Mouse (Mus musculus): ENCODE measurements around the gene Dlgap4.

The Dlgap4 gene

GRCm38 (mm10) chr2:156716683-156717082 lies 103.2 kb downstream of the Dlgap4 start:
- 53% methylated on average over 6 of the region's 6 CpGs for WGBS

- 20% methylated on average over 17 of the region's 17 CpGs for WGBS
These were observed 104.1 kb downstream of the Dlgap4 start for GRCm38 (mm10) chr2:156717320-156718281.

DNA sequence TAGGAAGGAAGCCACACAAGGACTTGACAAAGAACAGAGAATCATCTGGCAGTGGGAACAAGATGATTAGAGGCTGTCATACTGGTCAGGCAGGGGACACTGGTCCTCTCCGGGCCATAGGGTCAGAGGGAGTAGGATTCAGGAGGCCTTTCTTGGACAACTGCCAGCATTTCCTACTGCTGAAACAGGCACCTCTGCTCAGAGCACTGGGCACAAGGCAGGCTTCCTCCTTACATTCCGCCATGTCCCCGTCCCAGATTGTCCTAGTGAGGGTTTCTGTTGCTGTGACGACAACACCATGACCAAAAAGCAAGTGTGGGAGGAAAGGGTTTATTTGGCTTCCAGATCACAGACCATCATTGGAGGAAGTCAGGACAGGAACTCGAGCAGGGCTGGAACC lies 105.3 kb downstream of the Dlgap4 start:
- 55% methylated on average over 5 of the region's 5 CpGs for WGBS

- 82% methylated on average over 8 of the region's 8 CpGs for WGBS
These were observed 106.2 kb downstream of the Dlgap4 start for GRCm38 (mm10) chr2:156719549-156720312.

- WGBS, result under 1% methylated on average over 10 of the region's 10 CpGs
These were observed 106.8 kb downstream of the Dlgap4 start for GRCm38 (mm10) chr2:156720313-156720674.

DNA sequence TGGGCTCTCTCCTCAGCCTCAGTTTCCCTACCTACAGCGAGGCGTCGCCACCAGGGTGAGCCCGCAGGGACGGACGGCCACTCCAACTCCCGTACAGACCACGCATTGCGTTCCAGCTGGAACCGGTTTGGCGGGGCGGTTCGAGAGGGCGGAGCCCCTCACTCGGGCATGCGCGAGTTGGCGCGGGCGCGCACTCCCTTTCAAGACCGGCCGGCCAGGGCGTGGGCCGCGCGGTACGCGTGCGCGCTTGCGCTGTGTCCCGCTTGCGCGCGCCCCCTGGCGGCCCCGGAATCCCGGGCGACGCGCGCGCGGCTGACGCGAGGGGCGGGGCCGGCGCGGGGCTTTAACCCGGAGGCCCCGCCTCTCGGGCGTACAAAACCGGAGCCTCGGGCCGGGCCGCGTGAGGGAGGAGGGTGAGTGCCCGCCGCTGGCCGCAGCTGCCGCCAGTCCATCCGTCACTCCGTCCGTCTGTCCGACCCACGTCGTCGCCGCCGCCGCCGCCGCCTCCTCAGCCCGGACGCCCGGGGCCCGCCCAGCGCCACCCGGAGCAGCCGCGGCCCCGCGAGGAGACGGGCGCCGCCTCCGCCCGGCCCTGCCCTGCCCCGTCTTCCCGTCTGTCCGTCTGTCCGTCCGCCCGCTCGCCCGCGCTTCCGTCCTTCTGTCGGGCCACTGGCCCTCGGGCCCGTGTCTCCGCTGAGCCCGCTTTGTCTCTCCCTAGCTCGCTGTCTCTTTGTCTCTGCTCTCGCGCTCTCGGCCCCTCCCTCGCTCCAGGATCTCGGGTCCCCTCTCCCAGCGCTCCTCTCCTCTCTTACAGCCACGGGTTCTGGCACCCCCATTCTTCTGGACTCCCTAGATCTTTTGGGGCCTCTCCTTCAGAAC lies 107.4 kb downstream of the Dlgap4 start:
- WGBS, result under 1% methylated on average over 113 of the region's 114 CpGs

GRCm38 (mm10) chr2:156721554-156722070 lies 108.1 kb downstream of the Dlgap4 start:
- WGBS, result under 1% methylated on average over 17 of the region's 17 CpGs

- WGBS, result under 1% methylated on average over 15 of the region's 15 CpGs
These were observed 108.6 kb downstream of the Dlgap4 start for GRCm38 (mm10) chr2:156722071-156722575.

DNA sequence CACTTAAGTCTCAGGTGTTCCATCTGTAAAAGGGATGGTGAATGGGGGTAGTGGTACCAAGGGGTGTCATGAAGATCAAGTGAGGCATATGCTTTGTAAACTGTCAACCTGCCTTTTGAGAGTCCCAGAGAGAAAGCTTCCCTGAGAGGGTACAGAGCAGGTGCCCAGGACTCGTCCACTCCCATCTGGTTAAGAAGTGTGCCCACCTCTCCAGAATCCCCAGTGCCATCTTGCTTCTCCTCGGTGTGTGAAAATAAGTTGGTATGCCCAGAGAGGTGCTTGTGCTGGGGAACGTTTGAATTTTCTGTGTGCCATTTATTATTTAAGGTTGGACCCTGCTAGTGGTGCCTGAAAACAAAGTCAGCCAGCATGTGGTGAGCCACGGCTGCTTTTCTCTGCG lies 109.2 kb downstream of the Dlgap4 start:
- WGBS, result 23% methylated on average over 5 of the region's 5 CpGs

DNA sequence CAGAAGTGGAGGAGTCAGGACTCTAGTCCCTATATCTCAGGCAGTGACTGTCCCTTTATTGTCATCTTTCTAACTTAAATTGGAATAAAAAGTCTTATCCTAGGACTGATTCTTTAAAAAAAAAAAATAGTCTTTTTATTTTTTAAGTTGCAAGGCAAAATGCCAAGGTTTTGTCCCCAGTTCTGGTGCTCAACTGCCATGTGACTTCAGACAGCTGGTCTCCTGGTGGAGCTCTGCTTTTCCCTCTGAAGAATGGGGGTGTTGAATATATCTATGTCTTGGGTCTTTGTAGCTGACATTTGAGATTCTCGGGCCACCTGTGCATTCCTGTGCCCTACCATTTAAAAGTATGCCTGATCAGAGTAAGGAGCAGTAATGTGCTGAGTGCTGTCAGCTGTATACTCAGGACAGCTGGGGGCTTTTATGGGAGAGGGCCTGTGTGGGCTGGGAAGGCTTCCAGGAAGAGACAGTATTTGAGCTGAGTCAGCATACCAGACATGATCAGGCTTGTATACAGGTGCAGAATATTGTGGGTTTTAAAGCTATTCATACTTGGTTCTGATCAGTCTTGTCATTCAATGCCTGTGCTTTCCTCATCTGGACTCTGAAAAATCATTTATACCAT lies 110.5 kb downstream of the Dlgap4 start:
- 34% methylated on average over 1 of the region's 1 CpGs for WGBS

DNA sequence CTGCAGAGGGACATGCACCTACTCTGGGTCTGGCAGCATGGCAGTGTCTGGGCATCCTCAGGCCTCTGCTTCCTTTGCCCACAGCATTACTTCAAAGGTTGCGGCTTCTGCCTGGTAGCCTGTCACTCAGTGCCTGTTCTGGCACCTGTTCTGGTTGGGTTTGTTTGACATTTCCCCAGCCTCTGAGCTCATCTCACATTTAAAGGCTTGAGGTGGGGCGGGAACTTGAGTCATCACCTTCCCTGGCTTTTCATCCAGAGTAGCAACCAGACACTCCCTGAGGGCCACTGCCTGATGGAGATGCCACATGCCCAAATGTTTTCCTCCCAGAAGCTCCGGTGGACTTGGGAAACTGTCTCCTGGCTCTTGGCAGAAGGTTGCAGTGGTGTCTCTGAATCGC lies 111.4 kb downstream of the Dlgap4 start:
- 50% methylated on average over 4 of the region's 4 CpGs for WGBS

DNA sequence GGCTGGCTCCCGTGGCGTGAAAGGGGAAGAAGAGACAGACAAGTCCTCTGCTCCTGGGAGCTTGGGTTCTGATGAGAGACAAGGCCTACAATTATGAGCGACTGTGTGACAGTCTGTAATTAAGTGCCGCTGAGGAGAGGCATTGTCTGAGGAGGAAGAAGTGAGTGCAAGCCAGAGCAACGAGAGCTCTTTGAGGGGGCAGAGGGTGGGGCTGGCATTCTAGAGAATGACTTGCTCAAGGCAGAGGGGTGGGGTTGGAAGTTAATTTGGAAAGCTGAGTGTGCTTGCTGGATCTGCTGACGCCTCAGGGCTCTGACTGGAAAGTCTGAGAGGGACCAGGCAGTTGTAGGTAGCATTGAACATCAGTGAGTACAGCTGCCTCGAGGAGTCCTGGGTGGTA lies 112.8 kb downstream of the Dlgap4 start:
- 6% methylated on average over 7 of the region's 7 CpGs for WGBS

- 20% methylated on average over 3 of the region's 3 CpGs for WGBS
These were observed 113.4 kb downstream of the Dlgap4 start for GRCm38 (mm10) chr2:156726878-156727277.

GRCm38 (mm10) chr2:156729537-156730469 lies 116.3 kb downstream of the Dlgap4 start:
- 43% methylated on average over 9 of the region's 10 CpGs for WGBS

DNA sequence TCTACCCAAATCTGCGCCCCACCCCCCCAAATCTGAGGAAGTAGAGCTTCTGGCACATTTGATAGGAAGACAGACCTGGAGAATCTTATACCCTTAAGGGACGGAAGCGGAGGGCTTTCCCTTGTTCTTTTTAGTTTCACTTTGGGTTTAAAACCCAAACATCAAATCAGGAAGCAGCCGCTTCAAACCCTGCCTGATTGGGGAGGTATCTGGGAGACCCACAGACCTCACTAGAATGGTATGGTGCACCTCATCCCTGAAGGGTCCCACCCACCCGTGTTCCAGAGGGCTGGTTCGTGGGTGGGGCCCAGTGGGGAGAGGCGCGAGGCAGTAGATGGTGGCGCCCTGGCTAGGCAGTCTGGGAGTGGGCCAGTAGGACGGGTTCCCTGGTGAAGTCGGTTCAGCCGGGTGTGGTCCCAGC lies 117.0 kb downstream of the Dlgap4 start:
- 54% methylated on average over 12 of the region's 12 CpGs for WGBS

DNA sequence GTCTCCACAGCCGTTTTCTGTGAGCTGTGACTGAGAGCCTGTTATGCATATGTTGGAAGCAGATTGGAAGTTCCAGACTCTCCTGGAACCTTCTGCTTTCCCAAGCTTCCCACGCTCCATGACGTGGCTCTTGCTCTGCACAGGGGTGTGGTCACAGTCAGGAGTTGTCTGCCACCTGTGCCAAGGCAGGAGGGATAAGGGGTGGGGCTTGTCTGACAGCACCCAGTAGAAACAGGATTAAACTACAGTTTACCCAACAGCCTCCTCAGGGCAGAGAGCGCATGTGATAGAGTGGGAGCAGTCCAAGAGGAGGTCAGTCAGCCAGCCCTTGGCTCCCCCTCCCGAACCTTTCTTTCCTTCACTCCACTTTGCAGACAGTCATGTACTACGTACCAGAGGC lies 118.6 kb downstream of the Dlgap4 start:
- WGBS, result 32% methylated on average over 6 of the region's 6 CpGs

GRCm38 (mm10) chr2:156735761-156736335 lies 122.3 kb downstream of the Dlgap4 start:
- WGBS, result 65% methylated on average over 3 of the region's 3 CpGs

DNA sequence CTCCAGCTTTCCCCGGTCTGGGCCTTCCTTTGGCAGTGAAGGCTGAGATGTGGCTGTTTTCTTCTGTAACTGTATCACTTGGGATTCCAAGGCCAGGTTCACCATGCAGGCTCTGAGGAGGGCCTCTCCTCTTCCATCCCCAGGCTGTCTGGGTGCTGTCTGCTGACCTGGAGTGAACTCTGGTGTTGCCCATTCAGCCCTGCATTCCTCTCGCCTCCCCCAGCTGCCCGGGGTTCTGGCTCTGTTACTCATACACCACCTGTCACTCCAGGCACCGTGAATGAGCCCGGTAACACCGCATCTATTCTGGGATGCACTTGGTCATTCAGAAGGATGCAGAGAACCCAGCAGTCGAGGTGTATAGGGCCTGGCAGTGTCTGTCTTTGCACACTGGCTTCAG lies 123.3 kb downstream of the Dlgap4 start:
- WGBS, result 23% methylated on average over 7 of the region's 7 CpGs

GRCm38 (mm10) chr2:156737976-156738375 lies 124.5 kb downstream of the Dlgap4 start:
- WGBS, result 71% methylated on average over 7 of the region's 7 CpGs
